Mouse (Mus musculus) erythroblast, embryonic 14.5 days (primary cell): ENCODE measurements around the gene Ric8b. TPM values are rescaled to one million over a fixed set of nuclear protein-coding genes. Genes with fewer than 3 reads are reported as not detected.

Experiments used
- H3K27me3 ChIP-seq: 2 replicates; pipeline ENCODE4 v1.6.1; 2012; ENCODE audit warnings: inconsistent platforms; ENCODE audit not compliant: control insufficient read depth
- H3K36me3 ChIP-seq: 2 replicates; pipeline ENCODE4 v1.6.1; 2012; ENCODE audit warnings: mild to moderate bottlenecking, inconsistent platforms; ENCODE audit not compliant: control insufficient read depth
- H3K4me1 ChIP-seq: 2 replicates; pipeline ENCODE4 v1.6.1; 2012; ENCODE audit warnings: inconsistent platforms; ENCODE audit not compliant: control insufficient read depth
- H3K4me3 ChIP-seq: replicated peaks from 2 replicates; pipeline ENCODE3; 2012; ENCODE audit warnings: moderate library complexity, mild to moderate bottlenecking, inconsistent platforms
- H3K9me3 ChIP-seq: 2 replicates; pipeline ENCODE4 v1.6.1; 2012; ENCODE audit warnings: low read length, inconsistent platforms, mixed read lengths; ENCODE audit not compliant: control insufficient read depth
- GATA1 ChIP-seq: IDR thresholded peaks from 2 replicates; pipeline ENCODE4 v1.6.1; 2012; ENCODE audit warnings: low read length, inconsistent platforms, mixed read lengths
- TAL1 ChIP-seq: IDR thresholded peaks from 3 replicates; pipeline ENCODE4 v1.6.1; 2012; ENCODE audit warnings: low read length, inconsistent platforms, mixed read lengths
- polyA plus RNA-seq: library from polyadenylated mRNA; stranded (reverse); fragments of >175 nt; gene quantifications from 2 replicates; pipeline ENCODE4 v1.2.3, GENCODE M21; 2012

Ric8b gene
- polyA plus RNA-seq, 1 experiment, result 0.09 TPM

- no peaks in the 10 kb centered on the region for H3K9me3 ChIP-seq
- no peaks in the 10 kb centered on the region for H3K4me1 ChIP-seq
- no peak for TF ChIP-seq TAL1
- TF ChIP-seq GATA1, result no peak
- H3K36me3 ChIP-seq, result peaks cover 34% of the 10 kb centered on the region
- H3K4me3 ChIP-seq, result no peak overlapping the region
- no peaks in the 10 kb centered on the region for H3K27me3 ChIP-seq
Observed at GRCm38 (mm10) chr10:84948970-84949683, 31.7 kb downstream of the Ric8b start.

DNA sequence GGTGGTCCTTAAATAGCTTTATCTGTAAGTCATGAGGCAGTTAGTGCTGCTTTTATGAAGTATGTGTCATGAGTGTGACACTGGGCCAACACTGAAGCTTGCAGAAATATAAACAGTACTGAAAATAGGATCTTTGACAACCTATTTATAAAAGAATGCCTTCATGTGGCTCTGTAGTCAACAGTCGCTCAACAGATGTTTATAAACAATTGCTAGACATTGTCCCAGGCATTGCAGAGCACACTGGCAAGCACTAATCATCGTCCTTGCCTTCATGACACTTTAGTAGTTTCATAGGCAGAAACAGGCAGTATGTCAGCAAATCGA lies 32.2 kb downstream of the Ric8b start:
- H3K4me1 ChIP-seq, result no peaks in the 10 kb centered on the region
- H3K9me3 ChIP-seq, result no peaks in the 10 kb centered on the region
- TF ChIP-seq TAL1 (no peak), GATA1 (no peak)
- H3K36me3 ChIP-seq, result peaks cover 34% of the 10 kb centered on the region
- no peaks in the 10 kb centered on the region for H3K27me3 ChIP-seq
- H3K4me3 ChIP-seq, result no peak overlapping the region

DNA sequence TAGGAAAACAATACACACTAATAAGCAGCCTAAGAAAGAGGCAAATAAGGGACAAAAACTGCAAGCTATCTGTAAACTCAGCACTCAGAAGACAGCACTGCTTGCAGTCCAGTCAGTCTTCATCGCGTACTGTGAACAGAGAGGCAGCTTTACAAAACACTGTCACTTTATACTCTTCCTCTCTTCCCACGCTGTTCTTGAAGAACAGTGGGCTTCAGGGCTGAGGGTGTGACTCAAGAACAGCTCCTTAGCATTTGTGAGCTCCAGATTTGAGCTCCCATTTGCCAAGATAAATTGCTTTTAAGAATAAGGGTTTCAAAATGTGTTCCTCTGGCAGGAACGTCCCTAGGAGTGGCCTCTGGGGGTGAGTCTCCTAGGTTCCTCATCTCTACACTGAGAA lies 33.0 kb downstream of the Ric8b start:
- no peak for TF ChIP-seq GATA1
- TF ChIP-seq TAL1, result no peak
- Histone ChIP-seq H3K4me3 (no peak overlapping the region), H3K9me3 (no peaks in the 10 kb centered on the region), H3K27me3 (no peaks in the 10 kb centered on the region), H3K4me1 (no peaks in the 10 kb centered on the region), H3K36me3 (peaks cover 32% of the 10 kb centered on the region)

DNA sequence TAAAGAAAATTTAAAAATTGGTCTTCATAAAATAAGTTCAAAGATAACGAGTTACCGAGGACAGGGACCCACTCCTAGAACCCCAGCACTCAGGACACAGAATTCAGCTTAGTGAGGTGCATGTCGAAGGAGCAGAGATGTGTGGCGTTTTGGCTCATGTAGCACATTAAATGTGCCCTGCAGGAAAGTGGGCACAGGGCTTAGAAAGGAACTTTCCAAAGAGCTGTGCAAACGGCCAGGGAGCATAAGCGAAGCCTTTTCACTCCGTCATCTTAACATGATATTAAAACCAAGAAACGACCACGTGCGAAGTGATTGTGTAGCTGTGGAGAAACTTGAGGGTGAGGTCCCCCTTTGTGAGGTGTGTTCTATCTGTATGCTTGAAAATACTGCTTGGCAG lies 36.8 kb downstream of the Ric8b start:
- H3K36me3 ChIP-seq, result peaks cover 23% of the 10 kb centered on the region
- H3K9me3 ChIP-seq, result no peaks in the 10 kb centered on the region
- H3K4me1 ChIP-seq, result peaks cover 4% of the 10 kb centered on the region
- H3K4me3 ChIP-seq, result no peak overlapping the region
- TF ChIP-seq TAL1 (no peak), GATA1 (no peak)
- H3K27me3 ChIP-seq, result no peaks in the 10 kb centered on the region

DNA sequence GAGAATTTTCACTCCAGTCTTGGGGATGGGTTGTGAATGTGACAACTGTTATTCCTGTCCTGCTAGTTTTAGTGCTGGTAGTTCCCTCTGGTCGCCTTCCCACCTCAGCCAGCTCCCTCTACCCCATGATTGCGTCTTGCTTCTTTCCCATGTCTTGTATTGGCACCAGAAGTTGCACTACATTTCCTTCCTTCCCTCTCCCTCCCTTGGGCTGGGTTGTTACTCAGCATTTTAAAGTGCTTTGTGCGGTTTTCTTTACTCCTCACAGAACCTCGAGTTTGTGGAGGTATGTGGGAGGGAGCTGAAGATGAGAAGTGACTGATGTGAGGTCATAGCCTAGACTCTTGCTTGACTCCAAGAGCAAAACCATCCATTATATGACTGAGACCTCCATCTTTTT lies 38.8 kb downstream of the Ric8b start:
- no peaks in the 10 kb centered on the region for H3K9me3 ChIP-seq
- peaks cover 4% of the 10 kb centered on the region for H3K4me1 ChIP-seq
- peaks cover 18% of the 10 kb centered on the region for H3K36me3 ChIP-seq
- no peaks in the 10 kb centered on the region for H3K27me3 ChIP-seq
- TF ChIP-seq TAL1 (no peak), GATA1 (no peak)
- H3K4me3 ChIP-seq, result no peak overlapping the region

- TF ChIP-seq GATA1, result no peak
- no peak for TF ChIP-seq TAL1
- Histone ChIP-seq H3K36me3 (peaks cover 21% of the 10 kb centered on the region), H3K9me3 (no peaks in the 10 kb centered on the region), H3K27me3 (no peaks in the 10 kb centered on the region), H3K4me1 (peaks cover 4% of the 10 kb centered on the region), H3K4me3 (no peak overlapping the region)
Observed at GRCm38 (mm10) chr10:84958597-84958996, 41.2 kb downstream of the Ric8b start.

GRCm38 (mm10) chr10:84960380-84960930 lies 43.0 kb downstream of the Ric8b start:
- peaks cover 4% of the 10 kb centered on the region for H3K4me1 ChIP-seq
- TF ChIP-seq GATA1 (no peak), TAL1 (no peak)
- no peaks in the 10 kb centered on the region for H3K9me3 ChIP-seq
- H3K27me3 ChIP-seq, result no peaks in the 10 kb centered on the region
- H3K4me3 ChIP-seq, result no peak overlapping the region
- peaks cover 24% of the 10 kb centered on the region for H3K36me3 ChIP-seq

DNA sequence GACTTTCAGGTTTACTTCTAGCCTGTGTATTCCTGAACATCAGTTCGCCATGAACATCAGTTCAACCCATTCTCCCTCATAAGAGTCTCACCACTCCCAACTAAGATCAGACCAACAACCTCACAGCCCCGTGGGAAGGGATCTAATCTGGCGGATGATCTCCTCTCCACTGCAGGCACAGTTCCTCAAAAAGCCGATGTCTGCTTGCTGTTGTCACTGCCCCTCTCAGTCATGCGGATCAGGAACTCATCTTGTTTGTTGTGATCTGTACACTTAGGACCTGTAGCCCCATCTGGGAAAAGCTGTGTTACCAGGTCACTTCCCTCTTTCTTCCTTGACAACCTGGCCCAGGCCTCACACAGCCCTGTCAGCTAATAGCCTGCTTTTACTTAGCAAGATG lies 45.7 kb downstream of the Ric8b start:
- Histone ChIP-seq H3K4me1 (no peaks in the 10 kb centered on the region; the same call in 1 of the 2 replicates), H3K9me3 (no peaks in the 10 kb centered on the region), H3K36me3 (peaks cover 22% of the 10 kb centered on the region), H3K4me3 (no peak overlapping the region), H3K27me3 (no peaks in the 10 kb centered on the region)
- no peak for TF ChIP-seq TAL1
- TF ChIP-seq GATA1, result no peak

DNA sequence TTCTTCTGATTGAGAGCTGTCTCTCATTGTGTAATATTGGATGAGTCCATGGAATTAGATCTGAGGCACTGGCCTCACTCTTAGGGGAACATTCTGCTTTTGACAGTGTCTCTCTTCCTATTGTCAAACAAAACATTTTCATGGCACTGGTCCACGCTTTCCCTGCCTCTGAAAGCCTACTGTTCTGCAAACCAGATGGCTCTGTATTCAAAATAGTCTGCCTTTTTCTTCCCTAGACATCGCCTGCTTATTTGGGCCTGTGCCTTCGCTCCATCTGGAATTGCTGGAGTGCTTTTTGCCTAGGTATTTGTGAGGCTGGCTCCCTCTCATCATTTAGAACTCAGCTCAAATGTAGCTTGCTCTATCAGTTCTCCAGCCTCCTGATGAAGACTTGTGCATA lies 46.3 kb downstream of the Ric8b start:
- no peaks in the 10 kb centered on the region for H3K27me3 ChIP-seq

DNA sequence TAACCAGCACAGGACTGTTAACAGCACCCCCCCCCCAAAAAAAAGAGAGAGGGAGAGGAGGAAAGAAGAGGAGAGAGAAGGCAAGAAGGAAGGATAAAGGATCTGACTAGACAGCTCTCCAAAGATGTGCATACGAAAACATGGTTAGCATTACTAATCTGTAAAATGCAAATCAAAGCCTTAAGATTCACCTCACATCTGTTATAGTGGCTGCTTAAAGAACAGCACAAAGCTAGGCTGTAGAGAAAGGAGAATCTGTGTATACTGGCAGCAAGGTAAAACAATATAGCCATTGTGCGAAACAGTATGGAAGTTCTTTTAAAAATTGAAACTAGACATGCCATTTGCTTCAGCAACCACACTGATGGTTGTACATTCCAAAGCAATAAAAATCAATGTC lies 49.1 kb downstream of the Ric8b start:
- Histone ChIP-seq H3K36me3 (peaks cover 30% of the 10 kb centered on the region), H3K4me1 (peaks cover 11% of the 10 kb centered on the region), H3K9me3 (no peaks in the 10 kb centered on the region), H3K27me3 (no peaks in the 10 kb centered on the region), H3K4me3 (no peak overlapping the region)
- no peak for TF ChIP-seq TAL1
- no peak for TF ChIP-seq GATA1

More for the DNA sequence above, 46.3 kb downstream of the Ric8b start:
- Histone ChIP-seq H3K4me3 (no peak overlapping the region), H3K9me3 (no peaks in the 10 kb centered on the region), H3K36me3 (peaks cover 21% of the 10 kb centered on the region), H3K4me1 (peaks cover under 1% of the 10 kb centered on the region)
- TF ChIP-seq TAL1 (no peak), GATA1 (no peak)
